In the genomic region with DNA sequence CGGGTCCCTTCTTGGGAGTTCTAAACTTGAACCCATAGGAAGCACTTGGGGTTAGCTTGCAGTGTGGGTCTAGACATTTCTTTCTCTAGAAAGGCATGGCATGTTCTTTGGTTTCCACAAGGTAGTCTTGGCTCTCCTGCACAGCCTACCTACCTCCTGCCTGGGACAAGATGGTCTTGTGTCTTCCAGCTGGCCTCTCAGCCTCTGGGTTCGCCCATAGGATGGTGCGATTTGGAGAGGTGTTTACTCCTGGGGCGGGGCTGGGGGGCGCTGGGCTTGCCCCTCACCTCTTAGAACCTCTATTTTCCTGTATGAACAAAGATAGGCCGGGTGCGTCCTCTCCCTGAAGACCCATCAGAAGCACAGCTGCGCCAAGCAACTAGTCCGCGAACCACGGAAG, we compare ENCODE assay signal across 8 mouse cellular contexts. TPM values are rescaled to one million over a fixed set of nuclear protein-coding genes. Genes with fewer than 3 reads are reported as not detected.
DNase-seq lines count a peak whose midpoint lies in the region; ATAC-seq and TF ChIP-seq lines count a peak whose summit lies in the region.

No protein-coding gene starts in this region.

- H3K9ac ChIP-seq in forebrain, embryonic 15.5 days (replicated peaks), result peak overlapping the region; percentile 44
- no peak overlapping the region for H3K9ac ChIP-seq in liver, embryonic 15.5 days

- 14% methylated on average over 11 of the region's 11 CpGs for WGBS in heart, embryonic 10.5 days
- 17% methylated on average over 11 of the region's 11 CpGs for WGBS in forebrain, embryonic 15.5 days
- 15% methylated on average over 11 of the region's 11 CpGs for WGBS in liver, embryonic 15.5 days (ENCODE audit: insufficient replicate concordance)

- no peak for DNase-seq in heart, embryonic 10.5 days (ENCODE audit: low spot score)
- no peak for DNase-seq in heart, adult 11 months
- no peak for DNase-seq in ovary, adult 18-20 months (ENCODE audit: low spot score)
- DNase-seq in cerebellum, adult 9-11 months, result no peak
- DNase-seq in adrenal gland, postnatal 25 days, result no peak

- H3K27ac ChIP-seq in heart, embryonic 10.5 days, result peak overlapping the region; percentile 78
- peak overlapping the region; percentile 79; the same call in 1 of the 2 replicates for H3K27ac ChIP-seq in forebrain, embryonic 15.5 days (replicated peaks)
- no peak overlapping the region for H3K27ac ChIP-seq in liver, embryonic 15.5 days (replicated peaks)

- H3K9me3 ChIP-seq in heart, embryonic 10.5 days, result no peaks in the 10 kb centered on the region
- peaks cover 38% of the 10 kb centered on the region for H3K9me3 ChIP-seq in E14TG2a.4 (ENCODE audit: low read length)
- H3K9me3 ChIP-seq in forebrain, embryonic 15.5 days, result no peaks in the 10 kb centered on the region
- no peaks in the 10 kb centered on the region for H3K9me3 ChIP-seq in liver, embryonic 15.5 days (replicated peaks)

- peak overlapping the region; percentile 60 for H3K4me3 ChIP-seq in heart, embryonic 10.5 days
- H3K4me3 ChIP-seq in E14TG2a.4 (replicated peaks; ENCODE audit: low read length), result peak overlapping the region; percentile 67
- H3K4me3 ChIP-seq in forebrain, embryonic 15.5 days, result peak overlapping the region; percentile 44
- H3K4me3 ChIP-seq in liver, embryonic 15.5 days (replicated peaks), result peak overlapping the region; percentile 14

- TF ChIP-seq CTCF in E14TG2a.4 (conservative IDR thresholded peaks at IDR 0.05; ENCODE audit: low read length), result no peak

- H3K4me1 ChIP-seq in heart, embryonic 10.5 days, result peaks cover 15% of the 10 kb centered on the region
- H3K4me1 ChIP-seq in E14TG2a.4 (replicated peaks; ENCODE audit: low read depth, low read length), result peaks cover 35% of the 10 kb centered on the region
- peaks cover 14% of the 10 kb centered on the region for H3K4me1 ChIP-seq in forebrain, embryonic 15.5 days
- no peaks in the 10 kb centered on the region for H3K4me1 ChIP-seq in liver, embryonic 15.5 days (replicated peaks)

- H3K27me3 ChIP-seq in heart, embryonic 10.5 days (ENCODE audit: insufficient read depth, poor library complexity, severe bottlenecking), result peaks cover 24% of the 10 kb centered on the region; the same call in 1 of the 2 replicates
- no peaks in the 10 kb centered on the region for H3K27me3 ChIP-seq in E14TG2a.4 (ENCODE audit: insufficient read depth, low read length)
- no peaks in the 10 kb centered on the region for H3K27me3 ChIP-seq in forebrain, embryonic 15.5 days
- peaks cover 19% of the 10 kb centered on the region for H3K27me3 ChIP-seq in liver, embryonic 15.5 days

- peak; percentile 1; the same call in 1 of the 2 replicates for ATAC-seq in forebrain, embryonic 15.5 days (replicated peaks)
- ATAC-seq in liver, embryonic 15.5 days (ENCODE audit: insufficient read depth), result no peak

- H3K36me3 ChIP-seq in heart, embryonic 10.5 days, result no peaks in the 10 kb centered on the region
- H3K36me3 ChIP-seq in E14TG2a.4 (ENCODE audit: insufficient read depth, low read length), result 0 out of 2 replicates have a peak, but pooled peaks cover 5% of the 10 kb centered on the region
- no peaks in the 10 kb centered on the region for H3K36me3 ChIP-seq in forebrain, embryonic 15.5 days
- no peaks in the 10 kb centered on the region for H3K36me3 ChIP-seq in liver, embryonic 15.5 days (replicated peaks)

- peak overlapping the region; percentile 57 for H3K4me2 ChIP-seq in forebrain, embryonic 15.5 days (replicated peaks)
- H3K4me2 ChIP-seq in liver, embryonic 15.5 days, result peak overlapping the region; percentile 43

RNA-seq across cellular contexts. Expression of a gene that starts 38.8 kb away (rescaled TPM):
- 50.5 and 57.3 TPM in 2 replicates for polyA plus RNA-seq in heart, embryonic 10.5 days (2016; fragmentation: Nextera tagmentation; extraction: Ambion mirVana)
- polyA plus RNA-seq in forebrain, embryonic 15.5 days (2015; fragmentation: Nextera tagmentation; extraction: Ambion mirVana), result 60.7 and 63.8 TPM in 2 replicates
- polyA plus RNA-seq in liver, embryonic 15.5 days (2015; fragmentation: Nextera tagmentation; extraction: Ambion mirVana), result 16.4 and 18.7 TPM in 2 replicates
- 44.6 and 45.8 TPM in 2 replicates for total RNA-seq in adrenal gland, postnatal 25 days (2021)

RNA-seq across cellular contexts. Expression of a gene that starts 57.4 kb away (rescaled TPM):
- polyA plus RNA-seq in heart, embryonic 10.5 days (2016; fragmentation: Nextera tagmentation; extraction: Ambion mirVana), result 0.27 and 0.77 TPM in 2 replicates
- not detected in 2 replicates for polyA plus RNA-seq in forebrain, embryonic 15.5 days (2015; fragmentation: Nextera tagmentation; extraction: Ambion mirVana)
- 0.13 and 0.15 TPM in 2 replicates for polyA plus RNA-seq in liver, embryonic 15.5 days (2015; fragmentation: Nextera tagmentation; extraction: Ambion mirVana)
- total RNA-seq in adrenal gland, postnatal 25 days (2021), result 9.8 and 12.1 TPM in 2 replicates

Comparison
In these comparisons a context has a peak if more than half of its experiments do, and no peak if none do; other contexts are left out.
1. H3K4me3 ChIP-seq: peak in every context shown above with its lines; median percentile 67 in E14TG2a.4; 60 in heart, embryonic 10.5 days; 44 in forebrain, embryonic 15.5 days; 14 in liver, embryonic 15.5 days.